Mouse (Mus musculus) ES-E14 (cell line): ENCODE measurements at regions not wholly inside any gene's neighbourhood (a gene's known extent, or its start where the extent isn't known, plus 50 kb on each side); places are given as distances from the start of the nearest gene placed in this dataset.

Experiments
- HCFC1 ChIP-seq: IDR thresholded peaks from 2 replicates; pipeline ENCODE4 v1.6.1; 2012; ENCODE audit warnings: low read length, inconsistent platforms, borderline replicate concordance; ENCODE audit not compliant: insufficient read depth
- MAFK ChIP-seq: IDR thresholded peaks from 2 replicates; pipeline ENCODE4 v1.6.1; 2014; ENCODE audit warnings: mild to moderate bottlenecking, low read depth, low read length, inconsistent platforms; ENCODE audit not compliant: insufficient read depth
- ZNF384 ChIP-seq: IDR thresholded peaks from 2 replicates; pipeline ENCODE4 v1.6.1; 2012; ENCODE audit warnings: low read depth, low read length, inconsistent platforms

DNA sequence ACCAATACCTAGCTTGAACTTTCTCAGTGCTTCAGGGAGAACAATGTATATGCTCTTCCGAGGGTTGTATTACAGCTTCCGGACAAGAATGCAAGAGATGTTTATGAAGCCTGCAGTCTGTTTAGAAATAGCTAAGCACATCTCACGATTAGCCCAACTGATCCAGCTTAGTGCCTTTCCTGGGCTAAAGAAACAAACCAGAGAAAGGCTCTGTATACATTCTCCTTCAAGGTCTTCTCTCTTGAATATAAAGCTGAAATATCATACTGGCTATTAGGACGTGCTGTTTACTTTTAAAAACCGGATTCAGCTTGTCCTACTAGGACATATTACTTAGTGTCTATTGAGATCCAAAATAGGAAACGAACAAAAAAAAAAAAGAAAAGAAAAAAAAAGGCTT is 87.9 kb upstream of the Efna5 start:
- no peak for TF ChIP-seq MAFK
- no peak for TF ChIP-seq HCFC1
- TF ChIP-seq ZNF384 = no peak
